Mouse (Mus musculus) cerebellum, adult 2 months (tissue): ENCODE data around the gene Kcnj6.

ENCODE experiments used
- CTCF ChIP-seq: fragments of 200-500 bp; IDR thresholded peaks from 2 replicates; pipeline ENCODE4 v1.5.1; 2011; ENCODE audit warnings: low read depth, mild to moderate bottlenecking, control low read depth, low read length, moderate library complexity, borderline replicate concordance; ENCODE audit not compliant: insufficient read depth
- POLR2A ChIP-seq: fragments of 200-500 bp; IDR thresholded peaks from 2 replicates; pipeline ENCODE4 v1.6.1; 2011; ENCODE audit warnings: low read length, control low read depth, borderline replicate concordance; ENCODE audit not compliant: insufficient read depth

DNA sequence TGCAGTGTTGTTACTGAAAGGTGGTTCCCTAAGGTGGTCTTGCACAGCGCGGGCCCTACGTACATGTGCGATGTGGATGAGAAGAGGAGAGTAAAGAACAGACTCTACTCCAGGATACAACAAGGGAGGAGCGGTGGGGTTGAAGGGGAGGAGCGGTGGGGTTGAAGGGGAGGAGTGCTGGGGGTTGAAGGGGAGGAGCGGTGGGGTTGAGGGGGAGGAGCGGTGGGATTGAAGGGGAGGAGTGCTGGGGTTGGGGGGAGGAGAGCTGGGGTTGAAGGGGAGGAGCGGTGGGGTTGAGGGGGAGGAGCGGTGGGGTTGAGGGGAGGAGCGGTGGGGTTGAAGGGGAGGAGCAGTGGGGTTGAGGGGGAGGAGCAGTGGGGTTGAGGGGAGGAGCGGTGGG is 199.3 kb downstream of the Kcnj6 start:
- no peak for TF ChIP-seq POLR2A
- TF ChIP-seq CTCF, result no peak
